Mouse (Mus musculus) limb, embryonic 12.5 days (tissue): ENCODE data around the gene Ggps1. TPM values are rescaled to one million over a fixed set of nuclear protein-coding genes. Genes with fewer than 3 reads are reported as not detected.

Source experiments
- ATAC-seq: fragments of 200-750 bp; cut with Nextera tagmentation; 2 replicates; pipeline ENCODE4 v1.8.0; 2017; ENCODE audit warnings: low read depth, moderate TSS enrichment; ENCODE audit not compliant: insufficient number of reproducible peaks, insufficient read depth, low FRiP score, low TSS enrichment
- H3K27ac ChIP-seq: fragments of 300-500 bp; sonication (generic); 2 replicates; pipeline ENCODE4 v1.5.1; 2016; ENCODE audit warnings: mild to moderate bottlenecking, moderate library complexity
- H3K27me3 ChIP-seq: fragments of 300-500 bp; sonication (generic); 2 replicates; pipeline ENCODE4 v1.6.1; 2016; ENCODE audit warnings: mild to moderate bottlenecking, moderate library complexity
- H3K36me3 ChIP-seq: fragments of 300-500 bp; sonication (generic); 2 replicates; pipeline ENCODE4 v1.6.1; 2016; ENCODE audit warnings: mild to moderate bottlenecking, moderate library complexity
- H3K4me1 ChIP-seq: fragments of 300-500 bp; sonication (generic); replicated peaks from 2 replicates; pipeline ENCODE4 v1.6.1; 2016
- H3K4me2 ChIP-seq: fragments of 300-500 bp; sonication (generic); 2 replicates; pipeline ENCODE4 v1.6.1; 2016; ENCODE audit warnings: mild to moderate bottlenecking, moderate library complexity
- H3K4me3 ChIP-seq: fragments of 300-500 bp; sonication (generic); replicated peaks from 2 replicates; pipeline ENCODE4 v1.5.1; 2016; ENCODE audit warnings: mild to moderate bottlenecking
- H3K9ac ChIP-seq: fragments of 300-500 bp; sonication (generic); replicated peaks from 2 replicates; pipeline ENCODE4 v1.6.1; 2016; ENCODE audit warnings: mild to moderate bottlenecking, moderate library complexity
- H3K9me3 ChIP-seq: fragments of 300-500 bp; sonication (generic); 2 replicates; pipeline ENCODE4 v1.6.1; 2016; ENCODE audit warnings: mild to moderate bottlenecking, moderate library complexity
- WGBS: fragments of 180-500 bp; shearing (Covaris S2); methylation state at CpG from one replicate; pipeline ENCODE4 v1.1.7; 2016; 5-methylcytosine and 5-hydroxymethylcytosine counted together
- polyA plus RNA-seq: library from polyadenylated mRNA; unstranded; fragments of >200 nt; fragmentation: Nextera tagmentation; extraction: Ambion mirVana; gene quantifications from 2 replicates; pipeline ENCODE4 v1.2.1, GENCODE M21; 2016

Gene Ggps1
- polyA plus RNA-seq, 1 experiment from 2014 or later: 60.5 TPM

GRCm38 (mm10) chr13:14064341-14065027 lies 1.2 kb upstream of the Ggps1 start:
- Histone ChIP-seq H3K4me3 (peak overlapping the region; percentile 100), H3K4me2 (peak overlapping the region; percentile 79), H3K27me3 (no peaks in the 10 kb centered on the region), H3K9me3 (no peaks in the 10 kb centered on the region), H3K36me3 (peaks cover 30% of the 10 kb centered on the region), H3K27ac (peak overlapping the region; percentile 98), H3K9ac (peak overlapping the region; percentile 99), H3K4me1 (peaks cover 14% of the 10 kb centered on the region)
- WGBS: under 1% methylated on average over 65 of the region's 65 CpGs
- ATAC-seq: no peak

GRCm38 (mm10) chr13:14063942-14064271 lies 619 bp upstream of the Ggps1 start:
- Histone ChIP-seq H3K9me3 (no peaks in the 10 kb centered on the region), H3K36me3 (peaks cover 30% of the 10 kb centered on the region), H3K4me3 (peak overlapping the region; percentile 100), H3K27me3 (no peaks in the 10 kb centered on the region), H3K4me2 (peak overlapping the region; percentile 79), H3K27ac (peak overlapping the region; percentile 98), H3K9ac (peak overlapping the region; percentile 99), H3K4me1 (peaks cover 14% of the 10 kb centered on the region)
- ATAC-seq: peak; percentile 24
- 0% methylated on average over 20 of the region's 31 CpGs for WGBS

- Histone ChIP-seq H3K36me3 (peaks cover 21% of the 10 kb centered on the region), H3K9me3 (no peaks in the 10 kb centered on the region), H3K9ac (peak overlapping the region; percentile 78), H3K4me3 (peak overlapping the region; percentile 100), H3K27ac (peak overlapping the region; percentile 91), H3K27me3 (no peaks in the 10 kb centered on the region), H3K4me2 (peak overlapping the region; percentile 77), H3K4me1 (peaks cover 14% of the 10 kb centered on the region)
- WGBS: 6% methylated on average over 11 of the region's 11 CpGs
- no peak for ATAC-seq
These were observed 877 bp downstream of the Ggps1 start for GRCm38 (mm10) chr13:14062209-14063012.

- Histone ChIP-seq H3K27ac (no peak overlapping the region), H3K27me3 (no peaks in the 10 kb centered on the region), H3K4me2 (no peak overlapping the region), H3K36me3 (peaks cover 40% of the 10 kb centered on the region), H3K9ac (no peak overlapping the region), H3K9me3 (no peaks in the 10 kb centered on the region), H3K4me1 (peaks cover 11% of the 10 kb centered on the region), H3K4me3 (no peak overlapping the region)
- ATAC-seq: no peak
These were observed 3.7 kb downstream of the Ggps1 start for GRCm38 (mm10) chr13:14059582-14059981.

- no peak overlapping the region for H3K4me3 ChIP-seq
- H3K4me1 ChIP-seq: 0 out of 2 replicates have a peak, but pooled peaks cover 4% of the 10 kb centered on the region
- ATAC-seq: no peak
- H3K27ac ChIP-seq: no peak overlapping the region
- H3K9ac ChIP-seq: no peak overlapping the region
- H3K36me3 ChIP-seq: peaks cover 67% of the 10 kb centered on the region
- no peaks in the 10 kb centered on the region for H3K27me3 ChIP-seq
- no peak overlapping the region for H3K4me2 ChIP-seq
- H3K9me3 ChIP-seq: no peaks in the 10 kb centered on the region
- 88% methylated on average over 3 of the region's 3 CpGs for WGBS
These were observed 6.5 kb downstream of the Ggps1 start for GRCm38 (mm10) chr13:14056801-14057200.

GRCm38 (mm10) chr13:14049878-14050277 lies 13.4 kb downstream of the Ggps1 start:
- 88% methylated on average over 1 of the region's 1 CpGs for WGBS
- Histone ChIP-seq H3K4me1 (no peaks in the 10 kb centered on the region), H3K9me3 (no peaks in the 10 kb centered on the region), H3K27ac (no peak overlapping the region), H3K27me3 (no peaks in the 10 kb centered on the region), H3K36me3 (peaks cover 74% of the 10 kb centered on the region), H3K4me2 (no peak overlapping the region), H3K9ac (no peak overlapping the region), H3K4me3 (no peak overlapping the region)
- no peak for ATAC-seq

- ATAC-seq: no peak
- Histone ChIP-seq H3K27me3 (no peaks in the 10 kb centered on the region), H3K9ac (no peak overlapping the region)
These were observed 18.8 kb downstream of the Ggps1 start for GRCm38 (mm10) chr13:14044521-14044920.

GRCm38 (mm10) chr13:14043851-14044250 lies 19.4 kb downstream of the Ggps1 start:
- Histone ChIP-seq H3K36me3 (peaks cover 17% of the 10 kb centered on the region), H3K27me3 (no peaks in the 10 kb centered on the region), H3K4me3 (no peak overlapping the region), H3K9ac (no peak overlapping the region), H3K27ac (no peak overlapping the region), H3K4me1 (peaks cover 6% of the 10 kb centered on the region), H3K4me2 (no peak overlapping the region), H3K9me3 (no peaks in the 10 kb centered on the region)
- ATAC-seq: no peak

More at GRCm38 (mm10) chr13:14044521-14044920, 18.8 kb downstream of the Ggps1 start:
- H3K4me3 ChIP-seq: no peak overlapping the region
- peaks cover 6% of the 10 kb centered on the region for H3K4me1 ChIP-seq
- no peak overlapping the region for H3K27ac ChIP-seq
- no peaks in the 10 kb centered on the region for H3K9me3 ChIP-seq
- peaks cover 24% of the 10 kb centered on the region for H3K36me3 ChIP-seq
- H3K4me2 ChIP-seq: no peak overlapping the region
- WGBS: 82% methylated on average over 2 of the region's 2 CpGs

- WGBS: 34% methylated on average over 5 of the region's 5 CpGs
- Histone ChIP-seq H3K27me3 (no peaks in the 10 kb centered on the region), H3K36me3 (no peaks in the 10 kb centered on the region), H3K9ac (peak overlapping the region; percentile 75), H3K9me3 (no peaks in the 10 kb centered on the region), H3K27ac (no peak overlapping the region; the same call in 1 of the 2 replicates), H3K4me3 (peak overlapping the region; percentile 65), H3K4me2 (peak overlapping the region; percentile 91), H3K4me1 (peaks cover 14% of the 10 kb centered on the region)
- ATAC-seq: no peak
These were observed 23.1 kb downstream of the Ggps1 start for GRCm38 (mm10) chr13:14040186-14040585.

GRCm38 (mm10) chr13:14039292-14039965 lies 23.9 kb downstream of the Ggps1 start, which contains the start of gene Tbce:
TSS of gene Tbce (minus strand) at chr13:14039638.
- Histone ChIP-seq H3K4me1 (peaks cover 14% of the 10 kb centered on the region), H3K27ac (peak within 1 kb of the TSS; percentile 98)

GRCm38 (mm10) chr13:14038911-14039291 lies 24.4 kb downstream of the Ggps1 start:
- peaks cover 14% of the 10 kb centered on the region for H3K4me1 ChIP-seq

More at GRCm38 (mm10) chr13:14039292-14039965, 23.9 kb downstream of the Ggps1 start, which contains the start of gene Tbce:
- H3K27me3 ChIP-seq: no peaks in the 10 kb centered on the region
- no peaks in the 10 kb centered on the region for H3K9me3 ChIP-seq
- H3K4me3 ChIP-seq: peak within 1 kb of the TSS; percentile 65
- H3K9ac ChIP-seq: peak within 1 kb of the TSS; percentile 75
- peak within 1 kb of the TSS; percentile 91 for H3K4me2 ChIP-seq
- no peaks in the 10 kb centered on the region for H3K36me3 ChIP-seq
- peak; percentile 97 for ATAC-seq
- WGBS: 1% methylated on average over 35 of the region's 35 CpGs

More at GRCm38 (mm10) chr13:14038911-14039291, 24.4 kb downstream of the Ggps1 start:
- no peaks in the 10 kb centered on the region for H3K27me3 ChIP-seq
- no peaks in the 10 kb centered on the region for H3K36me3 ChIP-seq
- H3K9ac ChIP-seq: peak overlapping the region; percentile 75
- H3K4me2 ChIP-seq: peak overlapping the region; percentile 91
- H3K9me3 ChIP-seq: no peaks in the 10 kb centered on the region
- H3K27ac ChIP-seq: peak overlapping the region; percentile 98
- H3K4me3 ChIP-seq: peak overlapping the region; percentile 65
- 7% methylated on average over 8 of the region's 8 CpGs for WGBS
- ATAC-seq: peak; percentile 24; the same call in 1 of the 2 replicates
